Mouse (Mus musculus): ENCODE results near the gene 1700029H14Rik. TPM values are rescaled to one million over a fixed set of nuclear protein-coding genes. Genes with fewer than 3 reads are reported as not detected.
A peak's percentile ranks its signal among the peaks of the same experiment; 100 is the strongest.

The 1700029H14Rik gene
- polyA plus RNA-seq (2014; fragmentation: Nextera tagmentation; extraction: Ambion mirVana): not detected in 2 replicates

GRCm38 (mm10) chr8:13562118-13562517 is at the start of gene 1700029H14Rik:
Gene 1700029H14Rik (minus strand): TSS chr8:13562461.
- Histone ChIP-seq H3K4me2 (no peak within 1 kb of the TSS), H3K4me1 (ENCODE audit: control insufficient read depth, insufficient read depth, low read length) (no peaks in the 10 kb centered on the region), H3K4me3 (ENCODE audit: low read depth, low read length) (no peak within 1 kb of the TSS), H3K9me3 (replicated peaks; ENCODE audit: control insufficient read depth, low read length) (no peaks in the 10 kb centered on the region), H3K36me3 (ENCODE audit: control insufficient read depth, insufficient read depth, low read length) (no peaks in the 10 kb centered on the region), H3K27me3 (ENCODE audit: control insufficient read depth, insufficient read depth, low read length) (no peaks in the 10 kb centered on the region), H3K27ac (ENCODE audit: low read depth, low read length) (no peak within 1 kb of the TSS), H3K9ac (ENCODE audit: low read depth, low read length) (no peak within 1 kb of the TSS)
- peak; percentile 72 for ATAC-seq (replicated peaks; ENCODE audit: insufficient number of reproducible peaks, low FRiP score, low TSS enrichment)
- WGBS (ENCODE audit: insufficient replicate concordance): 21% methylated on average over 13 of the region's 13 CpGs

GRCm38 (mm10) chr8:13611702-13612101 is 49.4 kb upstream of the 1700029H14Rik start:
- Histone ChIP-seq H3K27ac (ENCODE audit: low read depth, low read length) (no peak overlapping the region), H3K9me3 (replicated peaks; ENCODE audit: control insufficient read depth, low read length) (no peaks in the 10 kb centered on the region), H3K9ac (ENCODE audit: low read depth, low read length) (no peak overlapping the region), H3K27me3 (ENCODE audit: control insufficient read depth, insufficient read depth, low read length) (no peaks in the 10 kb centered on the region; the same call in 1 of the 2 replicates), H3K4me3 (ENCODE audit: low read depth, low read length) (no peak overlapping the region), H3K36me3 (ENCODE audit: control insufficient read depth, insufficient read depth, low read length) (peaks cover 9% of the 10 kb centered on the region), H3K4me1 (ENCODE audit: control insufficient read depth, insufficient read depth, low read length) (peaks cover 14% of the 10 kb centered on the region), H3K4me2 (no peak overlapping the region)
- whole genome bisulfite sequencing (ENCODE audit: insufficient replicate concordance): 83% methylated on average over 12 of the region's 12 CpGs
- ATAC-seq (replicated peaks; ENCODE audit: insufficient number of reproducible peaks, low FRiP score, low TSS enrichment): no peak

- H3K4me2 ChIP-seq: no peak overlapping the region
- no peaks in the 10 kb centered on the region for H3K9me3 ChIP-seq (replicated peaks; ENCODE audit: control insufficient read depth, low read length)
- no peak overlapping the region for H3K27ac ChIP-seq (ENCODE audit: low read depth, low read length)
- H3K4me3 ChIP-seq (ENCODE audit: low read depth, low read length): no peak overlapping the region
- no peaks in the 10 kb centered on the region; the same call in 1 of the 2 replicates for H3K27me3 ChIP-seq (ENCODE audit: control insufficient read depth, insufficient read depth, low read length)
- no peak for ATAC-seq (replicated peaks; ENCODE audit: insufficient number of reproducible peaks, low FRiP score, low TSS enrichment)
- peaks cover 20% of the 10 kb centered on the region for H3K4me1 ChIP-seq (ENCODE audit: control insufficient read depth, insufficient read depth, low read length)
- WGBS (ENCODE audit: insufficient replicate concordance): 49% methylated on average over 5 of the region's 5 CpGs
- no peak overlapping the region for H3K9ac ChIP-seq (ENCODE audit: low read depth, low read length)
- H3K36me3 ChIP-seq (ENCODE audit: control insufficient read depth, insufficient read depth, low read length): peaks cover 9% of the 10 kb centered on the region
Measured at GRCm38 (mm10) chr8:13609971-13610370, 47.7 kb upstream of the 1700029H14Rik start.

- no peak overlapping the region for H3K27ac ChIP-seq (ENCODE audit: low read depth, low read length)
- H3K9ac ChIP-seq (ENCODE audit: low read depth, low read length): no peak overlapping the region
- H3K4me2 ChIP-seq: no peak overlapping the region
- H3K4me3 ChIP-seq (ENCODE audit: low read depth, low read length): no peak overlapping the region
- no peak for ATAC-seq (replicated peaks; ENCODE audit: insufficient number of reproducible peaks, low FRiP score, low TSS enrichment)
- H3K27me3 ChIP-seq (ENCODE audit: control insufficient read depth, insufficient read depth, low read length): no peaks in the 10 kb centered on the region; the same call in 1 of the 2 replicates
- H3K9me3 ChIP-seq (replicated peaks; ENCODE audit: control insufficient read depth, low read length): no peaks in the 10 kb centered on the region
- H3K36me3 ChIP-seq (ENCODE audit: control insufficient read depth, insufficient read depth, low read length): peaks cover 9% of the 10 kb centered on the region
- WGBS (ENCODE audit: insufficient replicate concordance): 86% methylated on average over 6 of the region's 6 CpGs
- peaks cover 17% of the 10 kb centered on the region for H3K4me1 ChIP-seq (ENCODE audit: control insufficient read depth, insufficient read depth, low read length)
Measured at GRCm38 (mm10) chr8:13608946-13609345, 46.7 kb upstream of the 1700029H14Rik start.

- no peaks in the 10 kb centered on the region; the same call in 1 of the 2 replicates for H3K27me3 ChIP-seq (ENCODE audit: control insufficient read depth, insufficient read depth, low read length)
- 58% methylated on average over 7 of the region's 7 CpGs for WGBS (ENCODE audit: insufficient replicate concordance)
- no peak overlapping the region for H3K4me2 ChIP-seq
- H3K36me3 ChIP-seq (ENCODE audit: control insufficient read depth, insufficient read depth, low read length): no peaks in the 10 kb centered on the region; the same call in 1 of the 2 replicates
- no peaks in the 10 kb centered on the region for H3K9me3 ChIP-seq (replicated peaks; ENCODE audit: control insufficient read depth, low read length)
- ATAC-seq (replicated peaks; ENCODE audit: insufficient number of reproducible peaks, low FRiP score, low TSS enrichment): no peak
- peaks cover 17% of the 10 kb centered on the region for H3K4me1 ChIP-seq (ENCODE audit: control insufficient read depth, insufficient read depth, low read length)
- H3K9ac ChIP-seq (ENCODE audit: low read depth, low read length): no peak overlapping the region
- H3K4me3 ChIP-seq (ENCODE audit: low read depth, low read length): no peak overlapping the region
- no peak overlapping the region; the same call in 1 of the 2 replicates for H3K27ac ChIP-seq (ENCODE audit: low read depth, low read length)
Measured at GRCm38 (mm10) chr8:13605920-13606480, 43.7 kb upstream of the 1700029H14Rik start.

- Histone ChIP-seq H3K4me2 (no peak overlapping the region), H3K36me3 (ENCODE audit: control insufficient read depth, insufficient read depth, low read length) (peaks cover 3% of the 10 kb centered on the region; the same call in 1 of the 2 replicates), H3K27me3 (ENCODE audit: control insufficient read depth, insufficient read depth, low read length) (no peaks in the 10 kb centered on the region), H3K9ac (ENCODE audit: low read depth, low read length) (no peak overlapping the region), H3K4me1 (ENCODE audit: control insufficient read depth, insufficient read depth, low read length) (peaks cover 14% of the 10 kb centered on the region), H3K4me3 (ENCODE audit: low read depth, low read length) (no peak overlapping the region), H3K9me3 (replicated peaks; ENCODE audit: control insufficient read depth, low read length) (no peaks in the 10 kb centered on the region), H3K27ac (ENCODE audit: low read depth, low read length) (no peak overlapping the region)
- ATAC-seq (replicated peaks; ENCODE audit: insufficient number of reproducible peaks, low FRiP score, low TSS enrichment): no peak
- WGBS (ENCODE audit: insufficient replicate concordance): 58% methylated on average over 8 of the region's 8 CpGs
Measured at GRCm38 (mm10) chr8:13602621-13603020, 40.4 kb upstream of the 1700029H14Rik start.

GRCm38 (mm10) chr8:13601166-13601565 is 38.9 kb upstream of the 1700029H14Rik start:
- H3K4me3 ChIP-seq (ENCODE audit: low read depth, low read length): no peak overlapping the region
- H3K27ac ChIP-seq (ENCODE audit: low read depth, low read length): no peak overlapping the region
- H3K9me3 ChIP-seq (replicated peaks; ENCODE audit: control insufficient read depth, low read length): no peaks in the 10 kb centered on the region
- H3K4me1 ChIP-seq (ENCODE audit: control insufficient read depth, insufficient read depth, low read length): peaks cover 12% of the 10 kb centered on the region
- no peaks in the 10 kb centered on the region for H3K27me3 ChIP-seq (ENCODE audit: control insufficient read depth, insufficient read depth, low read length)
- no peak overlapping the region for H3K9ac ChIP-seq (ENCODE audit: low read depth, low read length)
- H3K4me2 ChIP-seq: no peak overlapping the region
- peaks cover 6% of the 10 kb centered on the region; the same call in 1 of the 2 replicates for H3K36me3 ChIP-seq (ENCODE audit: control insufficient read depth, insufficient read depth, low read length)
- 74% methylated on average over 11 of the region's 11 CpGs for WGBS (ENCODE audit: insufficient replicate concordance)
- no peak for ATAC-seq (replicated peaks; ENCODE audit: insufficient number of reproducible peaks, low FRiP score, low TSS enrichment)

GRCm38 (mm10) chr8:13600716-13601115 is 38.5 kb upstream of the 1700029H14Rik start:
- ATAC-seq (replicated peaks; ENCODE audit: insufficient number of reproducible peaks, low FRiP score, low TSS enrichment): no peak
- Histone ChIP-seq H3K4me1 (ENCODE audit: control insufficient read depth, insufficient read depth, low read length) (peaks cover 7% of the 10 kb centered on the region), H3K4me3 (ENCODE audit: low read depth, low read length) (no peak overlapping the region), H3K27me3 (ENCODE audit: control insufficient read depth, insufficient read depth, low read length) (no peaks in the 10 kb centered on the region), H3K27ac (ENCODE audit: low read depth, low read length) (no peak overlapping the region; the same call in 1 of the 2 replicates), H3K9me3 (replicated peaks; ENCODE audit: control insufficient read depth, low read length) (no peaks in the 10 kb centered on the region), H3K36me3 (ENCODE audit: control insufficient read depth, insufficient read depth, low read length) (peaks cover 6% of the 10 kb centered on the region; the same call in 1 of the 2 replicates), H3K9ac (ENCODE audit: low read depth, low read length) (no peak overlapping the region), H3K4me2 (no peak overlapping the region)
- WGBS (ENCODE audit: insufficient replicate concordance): 72% methylated on average over 10 of the region's 10 CpGs

GRCm38 (mm10) chr8:13600204-13600603 is 37.9 kb upstream of the 1700029H14Rik start:
- Histone ChIP-seq H3K27ac (ENCODE audit: low read depth, low read length) (no peak overlapping the region; the same call in 1 of the 2 replicates), H3K9ac (ENCODE audit: low read depth, low read length) (no peak overlapping the region), H3K36me3 (ENCODE audit: control insufficient read depth, insufficient read depth, low read length) (peaks cover 6% of the 10 kb centered on the region; the same call in 1 of the 2 replicates), H3K4me2 (no peak overlapping the region), H3K9me3 (replicated peaks; ENCODE audit: control insufficient read depth, low read length) (no peaks in the 10 kb centered on the region), H3K4me1 (ENCODE audit: control insufficient read depth, insufficient read depth, low read length) (peaks cover 5% of the 10 kb centered on the region; the same call in 1 of the 2 replicates), H3K27me3 (ENCODE audit: control insufficient read depth, insufficient read depth, low read length) (no peaks in the 10 kb centered on the region), H3K4me3 (ENCODE audit: low read depth, low read length) (no peak overlapping the region)
- no peak for ATAC-seq (replicated peaks; ENCODE audit: insufficient number of reproducible peaks, low FRiP score, low TSS enrichment)
- 50% methylated on average over 7 of the region's 7 CpGs for WGBS (ENCODE audit: insufficient replicate concordance)

Data from heart, embryonic 11.5 days (tissue).